In genomic region chr17:44410961-44411360, GRCm38 (mm10) we compare ENCODE assay signal across 20 mouse cellular contexts.
DNase-seq lines count a peak whose midpoint lies in the region; ATAC-seq lines count a peak whose summit lies in the region.
"Had no signal": no experiment of that assay in that cellular context is flagged by ENCODE, and none has a peak within 500 bp of the region (broad histone marks: within the 10 kb centered on the region; RNA-seq: fewer than 3 reads in every experiment).

No protein-coding gene starts in this region.

- no peak overlapping the region for H3K4me2 ChIP-seq in embryonic facial prominence, embryonic 14.5 days (ENCODE audit: low read depth, low read length)

- H3K27ac ChIP-seq in embryonic facial prominence, embryonic 14.5 days (replicated peaks; ENCODE audit: low read depth, low read length): no peak overlapping the region
- H3K27ac ChIP-seq in embryonic facial prominence, embryonic 10.5 days (replicated peaks): no peak overlapping the region

- no peaks in the 10 kb centered on the region for H3K27me3 ChIP-seq in embryonic facial prominence, embryonic 14.5 days (replicated peaks; ENCODE audit: control insufficient read depth, insufficient read depth, low read length)
- no peaks in the 10 kb centered on the region for H3K27me3 ChIP-seq in embryonic facial prominence, embryonic 10.5 days (replicated peaks; ENCODE audit: low read depth, poor library complexity, severe bottlenecking)

- H3K36me3 ChIP-seq in embryonic facial prominence, embryonic 14.5 days (ENCODE audit: control insufficient read depth, insufficient read depth, low read length): no peaks in the 10 kb centered on the region
- no peaks in the 10 kb centered on the region for H3K36me3 ChIP-seq in embryonic facial prominence, embryonic 10.5 days (replicated peaks)
- H3K36me3 ChIP-seq: G1E had no signal

- peak; percentile 5 for DNase-seq in embryonic facial prominence, embryonic 14.5 days (ENCODE audit: low spot score)
- no peak for DNase-seq in embryonic facial prominence, embryonic 10.5 days (ENCODE audit: low spot score)
- DNase-seq in heart, adult 11 months: peak; percentile 92
- DNase-seq in heart, adult 18-20 months: no peak
- DNase-seq in retina, postnatal 1 day: peak; percentile 32
- DNase-seq in retina, embryonic 14.5 days (ENCODE audit: low spot score): no peak
- DNase-seq: adrenal gland, adult 2 months; adrenal gland, adult 8-10 months; adrenal gland, postnatal 10 days; adrenal gland, postnatal 14 days; adrenal gland, postnatal 25 days; adrenal gland, postnatal 36 days; B cell, adult 2 months; cerebellum, adult 11 months; cerebellum, adult 11-12 months; cerebellum, adult 18-20 months had no signal

- no peak overlapping the region for H3K4me3 ChIP-seq in embryonic facial prominence, embryonic 14.5 days (ENCODE audit: low read depth, low read length)
- no peak overlapping the region for H3K4me3 ChIP-seq in embryonic facial prominence, embryonic 10.5 days

- no peak overlapping the region for H3K9ac ChIP-seq in embryonic facial prominence, embryonic 14.5 days (ENCODE audit: low read depth, low read length)

- peaks cover 12% of the 10 kb centered on the region for H3K9me3 ChIP-seq in embryonic facial prominence, embryonic 14.5 days (ENCODE audit: control insufficient read depth, low read length)
- H3K9me3 ChIP-seq in embryonic facial prominence, embryonic 10.5 days: peaks cover 7% of the 10 kb centered on the region; the same call in 1 of the 2 replicates

- ATAC-seq in embryonic facial prominence, embryonic 14.5 days (ENCODE audit: low read depth): no peak
- ATAC-seq: activated CD4-positive, CD25-positive, alpha-beta regulatory T cell, adult 4 months; CD4-positive, CD25-positive, alpha-beta regulatory T cell, adult 4 months; Patski had no signal

- 71% methylated on average over 2 of the region's 2 CpGs for WGBS in embryonic facial prominence, embryonic 14.5 days
- WGBS in embryonic facial prominence, embryonic 10.5 days: 78% methylated on average over 2 of the region's 2 CpGs

- no peaks in the 10 kb centered on the region for H3K4me1 ChIP-seq in embryonic facial prominence, embryonic 14.5 days (ENCODE audit: control insufficient read depth, insufficient read depth, low read length)
- H3K4me1 ChIP-seq in embryonic facial prominence, embryonic 10.5 days: no peaks in the 10 kb centered on the region

Comparison
In these comparisons a context has a peak if more than half of its experiments do, and no peak if none do; other contexts are left out.
1. DNase-seq: peak in embryonic facial prominence, embryonic 14.5 days (single experiment), heart, adult 11 months (single experiment) and retina, postnatal 1 day (single experiment); none in embryonic facial prominence, embryonic 10.5 days (single experiment), heart, adult 18-20 months (0 of 2) and retina, embryonic 14.5 days (single experiment).